Mouse (Mus musculus) midbrain, postnatal 0 days (tissue): ENCODE measurements at regions not wholly inside any gene's neighbourhood (a gene's known extent, or its start where the extent isn't known, plus 50 kb on each side); places are given as distances from the start of the nearest gene placed in this dataset.

ENCODE experiments used
- ATAC-seq: fragments of 200-750 bp; cut with Nextera tagmentation; 2 replicates; pipeline ENCODE4 v1.8.0; 2017; ENCODE audit warnings: moderate number of reproducible peaks, mild to moderate bottlenecking, moderate TSS enrichment, moderate library complexity; ENCODE audit not compliant: low FRiP score
- DNase-seq: peaks from one replicate; pipeline ENCODE4 v3.0.0-alpha.2; 2015; ENCODE audit warnings: low spot score
- H3K27ac ChIP-seq: fragments of 300-500 bp; sonication (generic); 2 replicates; pipeline ENCODE4 v1.5.1; 2014; ENCODE audit warnings: low read depth, mild to moderate bottlenecking, low read length, mixed read lengths
- H3K27me3 ChIP-seq: fragments of 300-500 bp; sonication (generic); 2 replicates; pipeline ENCODE4 v1.6.1; 2014; ENCODE audit warnings: low read length, control low read depth, mixed read lengths; ENCODE audit not compliant: insufficient read depth
- H3K36me3 ChIP-seq: fragments of 300-500 bp; sonication (generic); 2 replicates; pipeline ENCODE4 v1.6.1; 2014; ENCODE audit warnings: low read length, control low read depth, mixed read lengths; ENCODE audit not compliant: insufficient read depth
- H3K4me1 ChIP-seq: fragments of 300-500 bp; sonication (generic); 2 replicates; pipeline ENCODE4 v1.6.1; 2014; ENCODE audit warnings: mild to moderate bottlenecking, control low read depth, antibody characterized with exemption, low read length, mixed read lengths; ENCODE audit not compliant: insufficient read depth
- H3K4me2 ChIP-seq: fragments of 300-500 bp; sonication (generic); 2 replicates; pipeline ENCODE4 v1.6.1; 2014; ENCODE audit warnings: low read depth, mild to moderate bottlenecking, low read length, mixed read lengths; ENCODE audit not compliant: poor library complexity, severe bottlenecking
- H3K4me3 ChIP-seq: fragments of 300-500 bp; sonication (generic); 2 replicates; pipeline ENCODE4 v1.5.1; 2014; ENCODE audit warnings: low read depth, mild to moderate bottlenecking, low read length, moderate library complexity
- H3K9ac ChIP-seq: fragments of 300-500 bp; sonication (generic); replicated peaks from 2 replicates; pipeline ENCODE4 v1.6.1; 2014; ENCODE audit warnings: mild to moderate bottlenecking, low read length, moderate library complexity, mixed read lengths; ENCODE audit not compliant: poor library complexity, severe bottlenecking
- H3K9me3 ChIP-seq: fragments of 300-500 bp; sonication (generic); 2 replicates; pipeline ENCODE4 v1.6.1; 2016; ENCODE audit warnings: low read length, control low read depth
- CTCF ChIP-seq: IDR thresholded peaks from 2 replicates; pipeline ENCODE4 v1.5.1; 2016; ENCODE audit warnings: antibody characterized with exemption, mild to moderate bottlenecking
- WGBS: fragments of 180-500 bp; shearing (Covaris S2); extraction: QIAGEN DNeasy Blood & Tissue Kit; methylation state at CpG from one replicate; pipeline ENCODE4 v1.1.7; 2014; 5-methylcytosine and 5-hydroxymethylcytosine counted together

GRCm38 (mm10) chr8:99591308-99592004 is 175.2 kb upstream of the Cdh8 start:
- DNase-seq (peak; percentile 1), ATAC-seq (no peak)
- no peaks in the 10 kb centered on the region for H3K9me3 ChIP-seq
- no peak overlapping the region for H3K27ac ChIP-seq
- H3K4me2 ChIP-seq: no peak overlapping the region
- no peak overlapping the region for H3K9ac ChIP-seq
- WGBS: 28% methylated on average over 2 of the region's 2 CpGs
- no peak for TF ChIP-seq CTCF
- no peak overlapping the region for H3K4me3 ChIP-seq
- H3K27me3 ChIP-seq: no peaks in the 10 kb centered on the region
- no peaks in the 10 kb centered on the region for H3K4me1 ChIP-seq
- H3K36me3 ChIP-seq: no peaks in the 10 kb centered on the region

- no peaks in the 10 kb centered on the region for H3K9me3 ChIP-seq
- 93% methylated on average over 1 of the region's 1 CpGs for WGBS
- DNase-seq (no peak), ATAC-seq (no peak)
- H3K27me3 ChIP-seq: no peaks in the 10 kb centered on the region
- no peak for TF ChIP-seq CTCF
- no peaks in the 10 kb centered on the region for H3K36me3 ChIP-seq
- H3K4me2 ChIP-seq: no peak overlapping the region
- H3K4me1 ChIP-seq: no peaks in the 10 kb centered on the region
- H3K9ac ChIP-seq: no peak overlapping the region
- no peak overlapping the region for H3K27ac ChIP-seq
- no peak overlapping the region for H3K4me3 ChIP-seq
Measured at GRCm38 (mm10) chr8:99544102-99544501, 127.8 kb upstream of the Cdh8 start.

GRCm38 (mm10) chr8:99532686-99533415 is 116.6 kb upstream of the Cdh8 start:
- TF ChIP-seq CTCF: no peak
- no peak overlapping the region for H3K9ac ChIP-seq
- no peak overlapping the region for H3K4me2 ChIP-seq
- no peak for DNase-seq
- no peaks in the 10 kb centered on the region for H3K27me3 ChIP-seq
- ATAC-seq: no peak
- H3K9me3 ChIP-seq: no peaks in the 10 kb centered on the region
- no peaks in the 10 kb centered on the region for H3K36me3 ChIP-seq
- H3K4me1 ChIP-seq: no peaks in the 10 kb centered on the region
- no peak overlapping the region for H3K4me3 ChIP-seq
- WGBS: 55% methylated on average over 8 of the region's 8 CpGs
- H3K27ac ChIP-seq: no peak overlapping the region

GRCm38 (mm10) chr8:99502055-99502454 is 85.8 kb upstream of the Cdh8 start:
- Histone ChIP-seq H3K4me3 (no peak overlapping the region), H3K9ac (no peak overlapping the region), H3K4me2 (no peak overlapping the region), H3K27me3 (no peaks in the 10 kb centered on the region), H3K27ac (no peak overlapping the region), H3K36me3 (no peaks in the 10 kb centered on the region), H3K4me1 (no peaks in the 10 kb centered on the region), H3K9me3 (no peaks in the 10 kb centered on the region)
- WGBS: 86% methylated on average over 3 of the region's 3 CpGs
- DNase-seq: no peak
- TF ChIP-seq CTCF: no peak
- ATAC-seq: no peak
